Mouse (Mus musculus): Measurements from ENCODE around the gene Gm44790. TPM values are rescaled to one million over a fixed set of nuclear protein-coding genes. Genes with fewer than 3 reads are reported as not detected.

Gene Gm44790
- polyA plus RNA-seq, 1 experiment from 2014 or later = 0.68 TPM

GRCm38 (mm10) chr6:86445551-86445950, 19.1 kb downstream of the Gm44790 start:
- no peak overlapping the region for H3K4me3 ChIP-seq
- no peak overlapping the region for H3K4me2 ChIP-seq (replicated peaks)
- no peaks in the 10 kb centered on the region for H3K9me3 ChIP-seq
- H3K27me3 ChIP-seq = no peaks in the 10 kb centered on the region
- 96% methylated on average over 18 of the region's 18 CpGs for WGBS
- no peak overlapping the region for H3K27ac ChIP-seq (replicated peaks)
- H3K4me1 ChIP-seq = no peaks in the 10 kb centered on the region
- no peak overlapping the region for H3K9ac ChIP-seq (replicated peaks)
- peaks cover 58% of the 10 kb centered on the region for H3K36me3 ChIP-seq
- no peak for ATAC-seq (ENCODE audit: low FRiP score, low read depth)

DNA sequence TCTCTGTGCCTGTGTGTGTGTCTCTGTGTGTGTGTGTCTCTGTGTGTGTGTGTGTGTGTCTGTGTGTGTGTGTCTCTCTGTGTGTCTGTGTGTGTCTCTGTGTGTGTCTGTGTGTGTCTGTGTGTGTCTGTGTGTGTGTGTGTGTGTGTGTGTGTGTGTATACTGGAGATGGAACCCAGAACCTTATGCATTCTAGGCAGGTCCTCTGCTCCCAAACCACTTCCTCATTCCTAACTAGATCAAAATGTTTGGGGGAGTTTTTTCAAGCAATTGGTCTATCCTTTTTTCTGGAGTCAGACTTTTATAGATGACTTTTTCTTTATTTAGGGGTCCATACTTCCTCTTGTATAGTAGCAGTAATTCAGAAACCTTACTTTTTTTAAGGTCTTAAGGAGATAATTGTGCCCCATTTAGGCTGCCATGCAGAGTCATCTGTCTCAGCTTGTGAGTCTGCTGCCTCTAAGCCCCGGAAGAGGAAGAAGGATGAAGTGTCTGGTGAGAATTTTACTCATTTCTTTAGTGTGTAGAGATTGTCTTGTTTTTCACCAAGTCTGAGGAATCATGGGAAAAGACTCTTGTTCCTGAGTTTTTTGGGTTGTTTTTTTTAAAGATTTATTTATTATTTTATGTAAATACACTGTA, 20.6 kb downstream of the Gm44790 start:
- H3K36me3 ChIP-seq = peaks cover 66% of the 10 kb centered on the region
- no peak for ATAC-seq (ENCODE audit: low FRiP score, low read depth)
- no peaks in the 10 kb centered on the region for H3K9me3 ChIP-seq
- 80% methylated on average over 1 of the region's 1 CpGs for WGBS
- H3K9ac ChIP-seq (replicated peaks) = no peak overlapping the region
- H3K27ac ChIP-seq (replicated peaks) = no peak overlapping the region
- H3K4me3 ChIP-seq = no peak overlapping the region
- H3K4me2 ChIP-seq (replicated peaks) = no peak overlapping the region
- H3K4me1 ChIP-seq = no peaks in the 10 kb centered on the region
- H3K27me3 ChIP-seq = no peaks in the 10 kb centered on the region

DNA sequence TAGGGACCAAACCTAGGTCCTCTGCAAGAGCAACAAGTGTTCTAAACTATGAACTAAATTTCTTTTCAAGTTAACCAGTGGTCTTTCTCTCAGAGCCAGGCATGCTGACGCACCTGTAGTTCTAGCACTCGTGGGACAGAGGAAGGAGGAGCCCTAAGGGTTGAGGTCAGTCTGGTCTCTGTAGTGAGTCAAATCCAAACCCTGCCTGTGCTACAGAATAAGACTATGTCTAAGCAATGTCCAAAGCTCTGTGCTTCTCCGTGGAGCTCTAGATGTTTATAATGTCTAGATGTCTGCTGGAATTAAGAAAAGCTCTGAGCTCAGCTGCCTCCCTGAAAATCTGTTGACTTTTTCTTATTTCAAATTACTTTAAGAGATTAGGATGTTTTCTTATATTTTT, 30.3 kb downstream of the Gm44790 start:
- Histone ChIP-seq H3K27ac (replicated peaks) (no peak overlapping the region), H3K9ac (replicated peaks) (no peak overlapping the region), H3K9me3 (no peaks in the 10 kb centered on the region), H3K4me1 (no peaks in the 10 kb centered on the region), H3K4me3 (no peak overlapping the region), H3K4me2 (replicated peaks) (no peak overlapping the region), H3K36me3 (peaks cover 64% of the 10 kb centered on the region), H3K27me3 (no peaks in the 10 kb centered on the region)
- 92% methylated on average over 3 of the region's 3 CpGs for WGBS
- no peak for ATAC-seq (ENCODE audit: low FRiP score, low read depth)

DNA sequence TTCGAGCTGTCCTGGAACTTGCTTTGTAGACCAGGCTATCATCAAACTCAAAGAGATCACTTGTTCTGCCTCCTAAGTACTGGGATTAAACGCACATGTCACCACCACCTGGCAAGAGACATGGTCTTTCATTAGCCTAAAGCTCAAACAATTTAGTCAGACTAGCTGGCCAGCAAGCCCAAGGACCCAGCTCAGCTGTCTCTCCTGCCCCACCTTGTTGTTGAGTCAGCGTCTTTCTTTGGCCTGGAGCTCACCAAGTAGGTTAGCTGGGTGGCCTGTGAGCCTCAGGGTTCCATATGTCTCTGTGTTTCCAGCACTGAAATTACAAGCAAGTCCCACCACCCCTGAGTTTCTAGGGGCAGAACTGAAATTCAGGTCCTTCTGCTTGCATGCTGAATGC, 36.6 kb downstream of the Gm44790 start:
- Histone ChIP-seq H3K27me3 (no peaks in the 10 kb centered on the region), H3K9me3 (no peaks in the 10 kb centered on the region), H3K27ac (replicated peaks) (no peak overlapping the region), H3K36me3 (peaks cover 54% of the 10 kb centered on the region), H3K4me2 (replicated peaks) (no peak overlapping the region), H3K4me1 (no peaks in the 10 kb centered on the region), H3K9ac (replicated peaks) (no peak overlapping the region), H3K4me3 (no peak overlapping the region)
- ATAC-seq (ENCODE audit: low FRiP score, low read depth) = no peak
- 90% methylated on average over 3 of the region's 3 CpGs for WGBS

DNA sequence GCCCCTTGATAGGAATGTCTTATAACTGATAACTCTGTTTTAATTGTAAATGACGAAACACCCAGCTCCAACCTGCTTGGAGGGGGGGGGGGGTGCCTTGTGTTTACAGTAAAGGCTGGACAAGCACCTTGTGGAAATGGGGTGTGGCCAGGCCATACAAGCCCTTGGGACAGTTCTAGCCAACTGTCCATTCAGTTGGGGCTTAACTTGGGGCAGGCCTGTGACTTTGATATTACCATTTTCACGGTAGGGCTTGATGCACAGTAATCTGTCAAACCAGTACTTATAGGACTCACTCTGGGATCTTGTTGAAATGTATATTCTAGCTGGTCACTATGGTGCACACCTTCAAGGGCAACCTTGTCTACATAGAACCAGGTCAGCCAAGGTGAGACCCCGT, 44.9 kb downstream of the Gm44790 start:
- no peaks in the 10 kb centered on the region for H3K9me3 ChIP-seq
- H3K4me1 ChIP-seq = peaks cover 17% of the 10 kb centered on the region
- 89% methylated on average over 3 of the region's 3 CpGs for whole genome bisulfite sequencing
- H3K36me3 ChIP-seq = peaks cover 27% of the 10 kb centered on the region
- H3K27ac ChIP-seq (replicated peaks) = peak overlapping the region; percentile 87
- H3K4me3 ChIP-seq = peak overlapping the region; percentile 38
- H3K9ac ChIP-seq (replicated peaks) = no peak overlapping the region
- peak overlapping the region; percentile 62 for H3K4me2 ChIP-seq (replicated peaks)
- no peak for ATAC-seq (ENCODE audit: low FRiP score, low read depth)
- H3K27me3 ChIP-seq = no peaks in the 10 kb centered on the region

- H3K27me3 ChIP-seq = no peaks in the 10 kb centered on the region
- peak overlapping the region; percentile 87 for H3K27ac ChIP-seq (replicated peaks)
- peaks cover 25% of the 10 kb centered on the region for H3K36me3 ChIP-seq
- peak overlapping the region; percentile 38 for H3K4me3 ChIP-seq
- peaks cover 17% of the 10 kb centered on the region for H3K4me1 ChIP-seq
- H3K9ac ChIP-seq (replicated peaks) = peak overlapping the region; percentile 53
- peak; percentile 41 for ATAC-seq (ENCODE audit: low FRiP score, low read depth)
- WGBS = 27% methylated on average over 9 of the region's 9 CpGs
- H3K4me2 ChIP-seq (replicated peaks) = peak overlapping the region; percentile 62
- H3K9me3 ChIP-seq = no peaks in the 10 kb centered on the region
These were observed 45.3 kb downstream of the Gm44790 start for GRCm38 (mm10) chr6:86471760-86472099.

DNA sequence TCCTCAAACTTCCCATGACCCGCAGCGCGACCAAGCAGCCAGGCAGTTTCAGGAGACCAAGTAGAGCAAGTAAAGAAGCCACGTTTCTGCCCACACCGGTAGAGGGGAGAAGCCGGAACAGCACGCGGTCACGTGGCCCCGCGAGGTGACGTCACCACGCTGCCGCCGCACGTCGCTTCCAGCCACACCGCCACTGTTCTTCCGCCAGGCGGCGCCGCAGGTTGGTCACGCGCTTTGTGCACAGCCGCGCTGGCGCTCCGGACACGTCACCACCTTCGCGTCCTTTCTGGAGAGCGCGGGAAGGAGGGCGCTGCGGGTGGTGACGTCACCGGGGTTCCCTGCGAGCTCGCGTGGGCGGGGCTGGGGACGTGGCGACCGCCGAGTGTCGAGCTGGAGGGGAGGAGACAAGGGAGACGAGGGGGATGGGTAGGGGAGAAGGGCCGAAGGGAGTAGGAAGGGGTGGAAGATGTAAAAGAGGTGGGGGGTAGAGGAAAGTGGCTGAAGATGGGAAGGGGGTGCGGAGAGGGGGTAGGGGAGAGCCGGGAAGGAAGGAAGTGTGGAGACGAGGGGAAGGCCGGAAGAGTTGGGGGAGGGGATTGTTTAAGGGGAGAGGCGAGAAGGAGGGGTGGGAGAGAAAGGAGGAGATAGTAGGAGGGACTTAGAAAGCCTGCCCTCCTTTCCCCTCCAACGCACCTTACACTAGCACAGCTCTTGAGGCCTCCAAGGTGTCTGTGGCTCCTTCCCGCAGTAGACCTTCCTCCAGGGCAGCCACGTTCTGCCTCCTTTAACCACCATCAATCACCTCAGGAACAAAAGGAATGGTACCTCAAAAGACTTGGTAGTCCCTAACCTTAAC, 45.9 kb downstream of the Gm44790 start:
- H3K36me3 ChIP-seq = peaks cover 19% of the 10 kb centered on the region
- H3K27ac ChIP-seq (replicated peaks) = peak overlapping the region; percentile 87
- no peaks in the 10 kb centered on the region for H3K9me3 ChIP-seq
- ATAC-seq (ENCODE audit: low FRiP score, low read depth) = peak; percentile 94
- H3K4me3 ChIP-seq = peak overlapping the region; percentile 38
- WGBS = under 1% methylated on average over 51 of the region's 56 CpGs
- H3K4me2 ChIP-seq (replicated peaks) = peak overlapping the region; percentile 62
- peaks cover 17% of the 10 kb centered on the region for H3K4me1 ChIP-seq
- peak overlapping the region; percentile 53 for H3K9ac ChIP-seq (replicated peaks)
- no peaks in the 10 kb centered on the region for H3K27me3 ChIP-seq

DNA sequence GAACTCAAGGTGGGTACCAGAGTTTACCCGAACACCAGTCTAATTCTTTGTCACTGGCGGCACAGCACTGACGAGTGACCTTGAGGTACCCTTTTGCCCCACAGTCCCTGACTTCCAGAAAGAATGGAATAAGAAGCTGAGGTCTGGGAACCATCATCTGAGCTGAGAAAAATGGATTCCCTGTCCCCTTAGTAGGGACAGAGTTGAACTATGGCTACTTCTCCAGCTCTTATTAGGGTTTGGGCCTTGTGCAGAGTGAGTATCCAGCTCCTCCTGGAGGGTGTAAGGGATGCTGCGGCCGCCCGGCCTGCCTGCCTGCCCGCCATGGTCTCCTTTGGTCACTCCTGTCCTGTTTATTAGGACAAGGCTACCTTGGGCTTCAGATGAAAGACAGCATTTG, 46.6 kb downstream of the Gm44790 start:
- ATAC-seq (ENCODE audit: low FRiP score, low read depth) = no peak; the same call in 1 of the 2 replicates
- Histone ChIP-seq H3K9me3 (no peaks in the 10 kb centered on the region), H3K4me2 (replicated peaks) (peak overlapping the region; percentile 62), H3K4me3 (peak overlapping the region; percentile 38), H3K4me1 (peaks cover 17% of the 10 kb centered on the region), H3K27me3 (no peaks in the 10 kb centered on the region), H3K27ac (replicated peaks) (peak overlapping the region; percentile 87), H3K36me3 (peaks cover 14% of the 10 kb centered on the region), H3K9ac (replicated peaks) (peak overlapping the region; percentile 38)
- WGBS = 56% methylated on average over 7 of the region's 7 CpGs

GRCm38 (mm10) chr6:86474072-86474471, 47.6 kb downstream of the Gm44790 start:
- no peak for ATAC-seq (ENCODE audit: low FRiP score, low read depth)
- Histone ChIP-seq H3K4me3 (no peak overlapping the region), H3K27ac (replicated peaks) (no peak overlapping the region), H3K36me3 (peaks cover 12% of the 10 kb centered on the region), H3K9me3 (no peaks in the 10 kb centered on the region), H3K4me1 (peaks cover 17% of the 10 kb centered on the region), H3K27me3 (no peaks in the 10 kb centered on the region), H3K4me2 (replicated peaks) (no peak overlapping the region), H3K9ac (replicated peaks) (no peak overlapping the region)
- WGBS = 97% methylated on average over 5 of the region's 5 CpGs

DNA sequence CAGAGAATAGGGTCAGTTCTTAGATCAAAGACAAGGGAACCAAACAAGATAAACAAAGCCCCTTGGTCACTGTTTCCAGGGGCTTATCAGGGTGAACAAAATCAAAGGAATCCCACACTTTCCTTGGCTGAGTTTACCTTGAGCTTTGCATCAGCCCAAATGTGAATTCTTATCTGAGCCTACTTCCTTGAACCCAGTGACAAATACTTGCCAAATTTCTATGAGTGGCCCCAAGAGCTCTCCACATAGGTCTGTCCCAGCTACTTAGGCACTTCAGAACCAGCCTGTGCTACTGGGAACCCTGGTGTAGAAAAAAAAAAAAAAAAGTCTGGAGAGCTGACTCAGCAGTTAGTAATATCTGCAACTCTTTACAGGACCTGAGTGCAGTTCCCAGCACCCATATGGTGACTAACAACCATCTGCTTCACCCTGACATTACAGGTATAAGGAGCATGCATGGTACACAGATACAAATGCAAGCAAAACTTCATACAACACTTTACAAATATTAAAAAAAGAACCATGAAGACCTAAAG, 48.3 kb downstream of the Gm44790 start:
- Histone ChIP-seq H3K4me1 (peaks cover 17% of the 10 kb centered on the region), H3K27ac (replicated peaks) (no peak overlapping the region), H3K9ac (replicated peaks) (no peak overlapping the region), H3K36me3 (peaks cover 7% of the 10 kb centered on the region), H3K27me3 (no peaks in the 10 kb centered on the region), H3K4me3 (no peak overlapping the region), H3K9me3 (no peaks in the 10 kb centered on the region), H3K4me2 (replicated peaks) (no peak overlapping the region)
- ATAC-seq (ENCODE audit: low FRiP score, low read depth) = no peak

DNA sequence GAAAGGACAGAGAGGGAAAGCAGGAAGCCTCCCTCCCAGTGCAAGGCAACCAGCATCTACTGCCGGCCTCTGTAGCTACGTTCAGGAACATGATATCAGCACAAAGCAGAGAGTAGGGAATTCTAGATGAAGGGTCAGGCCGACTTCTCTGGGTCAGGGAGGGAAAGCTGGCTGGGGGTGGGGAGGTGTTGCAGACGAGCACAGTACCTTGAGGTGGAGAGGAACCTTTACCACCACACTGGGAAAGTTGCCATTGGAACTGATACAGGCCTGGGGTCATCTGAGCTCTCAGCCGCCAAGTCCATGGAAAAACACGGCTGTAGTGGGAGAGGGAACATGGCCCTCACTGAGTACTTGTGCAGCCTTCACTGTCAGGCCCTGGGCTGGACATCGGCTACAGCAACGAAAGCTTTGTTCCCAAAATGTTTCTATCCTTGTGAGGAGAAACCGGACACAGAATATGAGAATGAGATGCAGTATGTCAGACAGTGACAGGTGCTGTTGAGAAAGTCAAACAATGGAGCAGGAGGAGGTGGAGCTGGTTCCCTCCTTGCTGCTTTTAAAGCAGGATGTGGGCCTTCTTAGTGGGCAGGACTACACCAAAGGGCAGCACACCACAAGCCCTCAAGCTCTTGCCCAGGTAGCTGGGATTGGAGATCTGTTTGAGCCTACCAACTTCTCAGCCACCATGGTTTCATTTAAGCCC, 49.2 kb downstream of the Gm44790 start:
- WGBS = 80% methylated on average over 9 of the region's 9 CpGs
- Histone ChIP-seq H3K4me2 (replicated peaks) (no peak overlapping the region), H3K27me3 (no peaks in the 10 kb centered on the region), H3K36me3 (no peaks in the 10 kb centered on the region), H3K4me3 (no peak overlapping the region), H3K9me3 (no peaks in the 10 kb centered on the region), H3K27ac (replicated peaks) (no peak overlapping the region), H3K4me1 (peaks cover 23% of the 10 kb centered on the region), H3K9ac (replicated peaks) (no peak overlapping the region)
- no peak for ATAC-seq (ENCODE audit: low FRiP score, low read depth)

- Histone ChIP-seq H3K36me3 (no peaks in the 10 kb centered on the region), H3K4me2 (replicated peaks) (no peak overlapping the region), H3K27me3 (no peaks in the 10 kb centered on the region), H3K9ac (replicated peaks) (no peak overlapping the region), H3K27ac (replicated peaks) (no peak overlapping the region), H3K4me3 (no peak overlapping the region), H3K9me3 (no peaks in the 10 kb centered on the region), H3K4me1 (peaks cover 19% of the 10 kb centered on the region)
- whole genome bisulfite sequencing = 86% methylated on average over 5 of the region's 5 CpGs
- ATAC-seq (ENCODE audit: low FRiP score, low read depth) = no peak
These were observed 50.5 kb downstream of the Gm44790 start for GRCm38 (mm10) chr6:86476931-86477330.
